Mouse (Mus musculus): Measurements from ENCODE around the gene Nap1l5.

Gene Nap1l5

GRCm38 (mm10) chr6:58906852-58907261 is at the start of gene Nap1l5:
Gene Nap1l5, minus strand, starts transcription at chr6:58907076.
- peak; percentile 39 to 61 for DNase-seq (ENCODE audit: low spot score in 2 of 2)

GRCm38 (mm10) chr6:58951128-58951992 is 44.5 kb upstream of the Nap1l5 start:
- no peak for DNase-seq (ENCODE audit: low spot score in 2 of 2)

GRCm38 (mm10) chr6:58950410-58950809 is 43.5 kb upstream of the Nap1l5 start:
- no peak for DNase-seq (ENCODE audit: low spot score in 2 of 2)

GRCm38 (mm10) chr6:58946840-58947239 is 40.0 kb upstream of the Nap1l5 start:
- DNase-seq (ENCODE audit: low spot score in 2 of 2): no peak

- no peak for DNase-seq (ENCODE audit: low spot score in 2 of 2)
Measured at GRCm38 (mm10) chr6:58946246-58946645, 39.4 kb upstream of the Nap1l5 start.

GRCm38 (mm10) chr6:58943958-58944357 is 37.1 kb upstream of the Nap1l5 start:
- no peak for DNase-seq (ENCODE audit: low spot score in 2 of 2)

GRCm38 (mm10) chr6:58942276-58942675 is 35.4 kb upstream of the Nap1l5 start:
- DNase-seq (ENCODE audit: low spot score in 2 of 2): no peak

- DNase-seq (ENCODE audit: low spot score in 2 of 2): no peak
Measured at GRCm38 (mm10) chr6:58937726-58938125, 30.9 kb upstream of the Nap1l5 start.

GRCm38 (mm10) chr6:58934144-58934543 is 27.3 kb upstream of the Nap1l5 start:
- no peak for DNase-seq (ENCODE audit: low spot score in 2 of 2)

GRCm38 (mm10) chr6:58933189-58933913 is 26.5 kb upstream of the Nap1l5 start:
- DNase-seq (ENCODE audit: low spot score in 2 of 2): peak in 1 of 2 experiments; percentile 32

- DNase-seq (ENCODE audit: low spot score in 2 of 2): no peak
Measured at GRCm38 (mm10) chr6:58932515-58933188, 25.8 kb upstream of the Nap1l5 start.

- DNase-seq (ENCODE audit: low spot score in 2 of 2): no peak
Measured at GRCm38 (mm10) chr6:58931149-58931548, 24.3 kb upstream of the Nap1l5 start.

- no peak for DNase-seq (ENCODE audit: low spot score in 2 of 2)
Measured at GRCm38 (mm10) chr6:58929911-58930431, 23.1 kb upstream of the Nap1l5 start.

GRCm38 (mm10) chr6:58927881-58928280 is 21.0 kb upstream of the Nap1l5 start:
- no peak for DNase-seq (ENCODE audit: low spot score in 2 of 2)

- no peak for DNase-seq (ENCODE audit: low spot score in 2 of 2)
Measured at GRCm38 (mm10) chr6:58922511-58922910, 15.6 kb upstream of the Nap1l5 start.

GRCm38 (mm10) chr6:58921623-58922022 is 14.7 kb upstream of the Nap1l5 start:
- no peak for DNase-seq (ENCODE audit: low spot score in 2 of 2)

- DNase-seq (ENCODE audit: low spot score in 2 of 2): no peak
Measured at GRCm38 (mm10) chr6:58920735-58921134, 13.9 kb upstream of the Nap1l5 start.

- DNase-seq (ENCODE audit: low spot score in 2 of 2): no peak
Measured at GRCm38 (mm10) chr6:58916498-58916897, 9.6 kb upstream of the Nap1l5 start.

- DNase-seq (ENCODE audit: low spot score in 2 of 2): no peak
Measured at GRCm38 (mm10) chr6:58913971-58914370, 7.1 kb upstream of the Nap1l5 start.

GRCm38 (mm10) chr6:58913551-58913950 is 6.7 kb upstream of the Nap1l5 start:
- DNase-seq (ENCODE audit: low spot score in 2 of 2): no peak

- DNase-seq (ENCODE audit: low spot score in 2 of 2): no peak
Measured at GRCm38 (mm10) chr6:58912842-58913241, 6.0 kb upstream of the Nap1l5 start.

- no peak for DNase-seq (ENCODE audit: low spot score in 2 of 2)
Measured at GRCm38 (mm10) chr6:58907791-58908190, 915 bp upstream of the Nap1l5 start.

Measured in cerebellum, postnatal 4 days (tissue).